Mouse (Mus musculus) hindbrain, postnatal 0 days (tissue): ENCODE results near the gene Wdr13. TPM values are rescaled to one million over a fixed set of nuclear protein-coding genes. Genes with fewer than 3 reads are reported as not detected.
"Not testable (repeated sequence)": the region's sequence is repeated elsewhere in the genome, so short reads cannot be mapped to it uniquely, and the experiment has no call there.

ENCODE experiments used
- ATAC-seq: fragments of 200-750 bp; cut with Nextera tagmentation; 2 replicates; pipeline ENCODE4 v1.8.0; 2017; ENCODE audit warnings: mild to moderate bottlenecking, moderate TSS enrichment, moderate library complexity
- DNase-seq: peaks from one replicate; pipeline ENCODE4 v3.0.0-alpha.2; 2015; ENCODE audit warnings: low spot score
- H3K27ac ChIP-seq: fragments of 300-500 bp; sonication (generic); 2 replicates; pipeline ENCODE4 v1.5.1; 2014; ENCODE audit warnings: mild to moderate bottlenecking
- H3K27me3 ChIP-seq: fragments of 300-500 bp; sonication (generic); 2 replicates; pipeline ENCODE4 v1.6.1; 2014; ENCODE audit warnings: low read length, mixed read lengths; ENCODE audit not compliant: insufficient read depth
- H3K36me3 ChIP-seq: fragments of 300-500 bp; sonication (generic); 2 replicates; pipeline ENCODE4 v1.6.1; 2014; ENCODE audit warnings: low read length, mixed read lengths; ENCODE audit not compliant: insufficient read depth
- H3K4me1 ChIP-seq: fragments of 300-500 bp; sonication (generic); 2 replicates; pipeline ENCODE4 v1.6.1; 2014; ENCODE audit warnings: antibody characterized with exemption, low read length, mixed read lengths; ENCODE audit not compliant: insufficient read depth
- H3K4me2 ChIP-seq: fragments of 300-500 bp; sonication (generic); 2 replicates; pipeline ENCODE4 v1.6.1; 2014; ENCODE audit warnings: low read depth, mild to moderate bottlenecking, low read length, moderate library complexity, mixed read lengths
- H3K4me3 ChIP-seq: fragments of 300-500 bp; sonication (generic); 2 replicates; pipeline ENCODE4 v1.5.1; 2014; ENCODE audit warnings: low read length
- H3K9ac ChIP-seq: fragments of 300-500 bp; sonication (generic); replicated peaks from 2 replicates; pipeline ENCODE4 v1.6.1; 2014; ENCODE audit warnings: mild to moderate bottlenecking, low read length, moderate library complexity, mixed read lengths
- H3K9me3 ChIP-seq: fragments of 300-500 bp; sonication (generic); 2 replicates; pipeline ENCODE4 v1.6.1; 2016; ENCODE audit warnings: low read length, mixed read lengths
- CTCF ChIP-seq: IDR thresholded peaks from 2 replicates; pipeline ENCODE4 v1.5.1; 2016; ENCODE audit warnings: antibody characterized with exemption, control low read depth, low read depth
- WGBS: fragments of 180-500 bp; shearing (Covaris S2); extraction: QIAGEN DNeasy Blood & Tissue Kit; methylation state at CpG from one replicate; pipeline ENCODE4 v1.1.7; 2014; 5-methylcytosine and 5-hydroxymethylcytosine counted together
- polyA plus RNA-seq: library from polyadenylated mRNA; unstranded; fragments of >200 nt; fragmentation: Nextera tagmentation; extraction: Ambion mirVana; gene quantifications from 2 replicates; pipeline ENCODE4 v1.2.1, GENCODE M21; 2015
- total RNA-seq: library from RNA; depleted of rRNA; stranded (reverse); fragments of >200 nt; gene quantifications from 2 replicates; pipeline ENCODE4 v1.2.3, GENCODE M21; 2014

Gene Wdr13
- total and polyA plus RNA-seq, 2 experiments from 2014 or later = 55.1 to 377 TPM

DNA sequence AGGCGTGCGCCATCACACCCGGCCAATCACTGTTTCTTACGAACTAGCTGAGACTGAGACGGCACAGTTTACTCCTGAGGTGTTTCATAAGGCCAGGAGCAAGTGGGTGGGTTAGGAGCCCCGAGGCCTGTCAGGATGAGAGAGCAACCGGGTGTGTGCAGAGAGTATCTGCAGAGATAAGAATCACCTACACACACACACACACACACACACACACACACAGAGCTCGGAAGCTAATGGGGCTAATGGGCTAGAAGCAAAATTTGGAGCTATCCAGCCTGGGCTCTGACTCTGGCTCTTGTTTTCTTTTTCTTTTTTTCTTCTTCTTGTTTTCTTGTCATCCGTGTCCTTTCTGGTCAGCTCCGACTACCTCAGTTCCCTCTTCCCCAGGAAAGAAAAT lies 37.1 kb downstream of the Wdr13 start:
- ATAC-seq = no peak
- no peak for TF ChIP-seq CTCF
- Histone ChIP-seq H3K27ac (0 out of 2 replicates have a peak overlapping the region, but pooled peaks have one; percentile 68), H3K4me3 (peak overlapping the region; percentile 24; the same call in 1 of the 2 replicates), H3K36me3 (no peaks in the 10 kb centered on the region), H3K4me1 (no peaks in the 10 kb centered on the region), H3K9ac (no peak overlapping the region; the same call in 1 of the 2 replicates), H3K27me3 (no peaks in the 10 kb centered on the region), H3K9me3 (no peaks in the 10 kb centered on the region), H3K4me2 (peak overlapping the region; percentile 51)
- DNase-seq = no peak
- WGBS = 83% methylated on average over 10 of the region's 10 CpGs

DNA sequence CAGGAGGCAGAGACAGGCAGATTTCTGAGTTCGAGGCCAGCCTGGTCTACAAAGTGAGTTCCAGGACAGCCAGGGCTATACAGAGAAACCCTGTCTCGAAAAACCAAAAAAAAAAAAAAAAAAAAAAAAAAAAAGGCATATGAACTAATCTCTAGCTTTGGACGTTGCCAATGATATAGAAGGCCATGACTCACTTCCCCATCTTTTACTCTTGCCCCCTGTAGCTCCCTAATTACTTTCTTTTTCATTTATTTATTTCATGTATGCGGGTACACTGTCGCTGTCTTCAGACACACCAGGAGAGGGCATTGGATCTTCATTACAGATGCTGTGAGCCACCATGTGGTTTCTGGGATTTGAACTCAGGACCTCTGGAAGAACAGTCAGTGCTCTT lies 41.7 kb downstream of the Wdr13 start:
- H3K36me3 ChIP-seq, H3K27me3 ChIP-seq, H3K9ac ChIP-seq, H3K4me2 ChIP-seq, H3K27ac ChIP-seq, ATAC-seq, H3K9me3 ChIP-seq, DNase-seq, H3K4me3 ChIP-seq, H3K4me1 ChIP-seq: not testable (repeated sequence)
- WGBS = 75% methylated on average over 4 of the region's 5 CpGs

- no peaks in the 10 kb centered on the region for H3K9me3 ChIP-seq
Observed at GRCm38 (mm10) chrX:8090346-8090953, 42.2 kb downstream of the Wdr13 start, which contains the start of gene Was. TSS of gene Was (minus strand) at chrX:8090498.

DNA sequence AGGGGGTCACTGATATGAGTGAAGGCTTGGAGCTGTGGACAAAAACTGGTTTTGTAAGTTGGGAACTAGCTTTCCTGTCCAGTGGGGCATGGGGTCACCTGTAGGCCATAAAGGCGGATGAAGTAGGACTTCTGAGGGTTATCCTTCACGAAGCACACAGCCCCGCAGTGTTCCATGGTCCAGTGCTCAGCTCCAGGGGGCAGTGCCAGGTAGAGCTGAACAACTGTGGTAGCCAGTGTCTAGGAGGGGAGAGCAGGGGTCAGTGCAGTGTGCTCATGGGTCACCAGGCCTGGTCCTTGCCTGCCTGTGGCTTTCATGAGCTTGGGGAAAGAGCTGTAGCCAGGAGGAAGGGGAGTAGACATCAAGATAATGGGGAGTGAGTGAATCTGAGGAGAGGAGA lies 42.9 kb downstream of the Wdr13 start:
- TF ChIP-seq CTCF = no peak
- Histone ChIP-seq H3K4me3 (no peak overlapping the region), H3K9me3 (no peaks in the 10 kb centered on the region), H3K9ac (no peak overlapping the region), H3K27me3 (no peaks in the 10 kb centered on the region), H3K4me2 (no peak overlapping the region), H3K27ac (no peak overlapping the region), H3K36me3 (no peaks in the 10 kb centered on the region), H3K4me1 (no peaks in the 10 kb centered on the region)
- DNase-seq (no peak), ATAC-seq (no peak)
- 79% methylated on average over 3 of the region's 3 CpGs for WGBS

More at GRCm38 (mm10) chrX:8090346-8090953, 42.2 kb downstream of the Wdr13 start, which contains the start of gene Was:
- 85% methylated on average over 14 of the region's 14 CpGs for WGBS
- peak; percentile 1 for DNase-seq
- Histone ChIP-seq H3K27me3 (no peaks in the 10 kb centered on the region), H3K36me3 (no peaks in the 10 kb centered on the region), H3K4me2 (no peak within 1 kb of the TSS), H3K4me1 (no peaks in the 10 kb centered on the region), H3K27ac (no peak within 1 kb of the TSS), H3K9ac (no peak within 1 kb of the TSS), H3K4me3 (no peak within 1 kb of the TSS)
- no peak for TF ChIP-seq CTCF
- no peak for ATAC-seq

DNA sequence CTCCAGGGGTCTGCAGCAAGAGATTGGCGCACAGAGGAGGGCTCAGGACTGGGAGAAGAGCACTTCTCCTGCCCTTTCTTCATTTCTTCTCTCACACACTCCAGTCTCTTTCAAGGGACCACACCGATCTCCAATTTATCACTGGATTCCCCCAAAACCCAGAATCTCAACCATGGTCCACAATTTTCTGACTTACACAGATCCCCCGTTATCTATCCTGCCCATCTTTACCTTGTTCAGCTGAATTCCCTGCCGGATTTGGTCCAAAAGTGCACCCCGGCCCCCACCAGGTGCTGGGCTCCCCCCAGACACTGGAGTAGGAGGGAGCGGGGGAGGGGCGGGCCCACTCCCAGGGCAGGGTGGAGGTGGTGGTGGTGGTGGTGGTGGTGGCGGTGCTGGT lies 47.1 kb downstream of the Wdr13 start:
- Histone ChIP-seq H3K27ac (no peak overlapping the region), H3K4me3 (no peak overlapping the region), H3K9me3 (no peaks in the 10 kb centered on the region), H3K9ac (no peak overlapping the region), H3K4me2 (no peak overlapping the region), H3K4me1 (no peaks in the 10 kb centered on the region), H3K36me3 (no peaks in the 10 kb centered on the region), H3K27me3 (no peaks in the 10 kb centered on the region)
- 82% methylated on average over 8 of the region's 8 CpGs for WGBS
- TF ChIP-seq CTCF = no peak
- ATAC-seq (no peak), DNase-seq (no peak)

DNA sequence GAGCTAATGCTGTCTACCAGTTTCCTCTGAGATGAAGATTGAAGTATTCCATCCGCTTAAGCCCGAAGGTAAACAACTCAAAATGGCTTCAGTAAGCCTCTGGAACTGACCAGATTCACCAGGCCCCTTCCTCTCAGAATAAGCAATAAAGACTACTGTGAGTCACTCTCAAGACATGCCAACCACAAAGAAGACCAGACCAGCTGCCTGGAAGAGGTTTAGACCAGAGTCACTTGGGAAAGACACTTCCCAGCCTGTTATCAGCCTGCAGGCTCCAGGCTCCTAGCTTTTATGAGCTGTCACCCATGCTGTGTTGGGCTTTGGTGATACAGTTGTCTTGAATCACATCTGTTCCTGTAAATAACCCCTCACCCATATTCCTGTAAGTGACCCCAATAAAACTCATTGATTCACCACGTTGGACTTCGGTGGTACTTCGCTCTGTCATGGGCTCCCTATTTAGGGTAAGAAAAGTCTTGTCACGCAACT lies 47.9 kb downstream of the Wdr13 start:
- Histone ChIP-seq H3K27ac (no peak overlapping the region), H3K9ac (no peak overlapping the region), H3K4me3 (no peak overlapping the region), H3K9me3 (no peaks in the 10 kb centered on the region), H3K36me3 (no peaks in the 10 kb centered on the region), H3K27me3 (no peaks in the 10 kb centered on the region), H3K4me1 (no peaks in the 10 kb centered on the region), H3K4me2 (no peak overlapping the region)
- TF ChIP-seq CTCF = no peak
- no peak for ATAC-seq
- DNase-seq = no peak
- 88% methylated on average over 6 of the region's 6 CpGs for WGBS

DNA sequence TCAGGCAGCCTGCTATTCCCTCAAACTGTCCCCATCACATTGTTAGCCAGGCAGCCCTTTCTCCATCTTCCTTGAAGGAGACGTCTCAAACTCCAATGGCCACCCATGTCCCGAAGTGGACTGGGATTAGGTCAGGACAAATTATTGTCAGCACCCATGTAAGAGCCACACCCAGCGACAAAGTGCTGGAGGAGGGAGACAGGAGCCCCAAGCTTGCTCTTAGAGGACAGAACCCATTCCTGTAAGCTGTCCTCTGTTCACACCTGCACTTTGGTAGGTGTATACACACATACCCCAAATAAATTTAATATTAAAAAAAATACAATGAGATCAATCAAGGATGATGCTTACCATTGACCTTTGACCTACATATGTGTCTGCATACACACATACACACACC lies 57.6 kb downstream of the Wdr13 start:
- Histone ChIP-seq H3K36me3 (no peaks in the 10 kb centered on the region), H3K27ac (peak overlapping the region; percentile 73), H3K9ac (peak overlapping the region; percentile 35; the same call in 1 of the 2 replicates), H3K9me3 (no peaks in the 10 kb centered on the region), H3K4me3 (peak overlapping the region; percentile 56), H3K4me1 (no peaks in the 10 kb centered on the region), H3K27me3 (no peaks in the 10 kb centered on the region), H3K4me2 (peak overlapping the region; percentile 58)
- TF ChIP-seq CTCF = no peak
- WGBS = 41% methylated on average over 3 of the region's 3 CpGs
- ATAC-seq (no peak; the same call in 1 of the 2 replicates), DNase-seq (peak; percentile 1)
